Mouse (Mus musculus) cerebellum, adult 18-20 months (tissue): ENCODE measurements at regions not wholly inside any gene's neighbourhood (a gene's known extent, or its start where the extent isn't known, plus 50 kb on each side); places are given as distances from the start of the nearest gene placed in this dataset.

Experiments used
- DNase-seq, 2 experiments: peaks; one replicate each; pipeline ENCODE4 v3.0.0; 2021

DNA sequence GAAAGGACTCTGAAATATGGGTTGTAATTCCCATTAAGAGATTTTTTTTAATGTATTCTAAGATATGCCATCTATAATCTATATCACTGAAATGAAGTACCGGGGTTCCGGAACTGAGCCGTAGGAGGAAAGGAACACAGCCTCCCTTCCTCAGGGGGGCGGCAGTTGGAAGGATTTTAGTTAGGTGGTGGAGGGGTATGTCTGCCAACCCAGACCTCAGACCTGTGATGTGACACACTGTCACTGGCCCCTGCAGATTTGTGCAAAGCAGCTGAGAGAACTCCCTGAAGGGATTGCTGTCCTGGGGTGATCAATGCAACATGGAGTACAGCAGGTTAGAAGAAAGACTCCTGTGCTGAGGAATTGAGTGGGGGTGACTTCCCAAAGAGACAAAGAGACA lies 470.2 kb upstream of the Gulo start:
- DNase-seq, result no peak

DNA sequence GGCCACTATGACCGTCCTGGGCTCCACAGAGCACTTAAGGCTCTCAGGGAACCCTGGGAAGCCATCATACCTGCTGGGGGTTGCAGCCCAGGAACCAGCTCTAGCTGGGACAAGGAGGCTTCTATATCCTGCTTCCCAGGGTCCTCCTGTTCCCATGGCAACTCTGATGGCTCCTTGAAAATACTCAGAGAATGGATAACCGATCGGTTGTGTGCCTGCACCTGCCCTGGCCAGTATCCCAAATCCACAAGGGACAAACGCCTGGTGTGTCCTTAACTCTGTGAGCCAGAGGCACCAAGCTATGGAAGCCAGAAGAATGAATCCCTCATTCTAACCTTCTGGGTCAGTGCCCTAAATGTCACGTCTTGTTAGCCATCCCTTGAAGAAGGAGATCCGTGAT lies 469.6 kb upstream of the Gulo start:
- no peak for DNase-seq

DNA sequence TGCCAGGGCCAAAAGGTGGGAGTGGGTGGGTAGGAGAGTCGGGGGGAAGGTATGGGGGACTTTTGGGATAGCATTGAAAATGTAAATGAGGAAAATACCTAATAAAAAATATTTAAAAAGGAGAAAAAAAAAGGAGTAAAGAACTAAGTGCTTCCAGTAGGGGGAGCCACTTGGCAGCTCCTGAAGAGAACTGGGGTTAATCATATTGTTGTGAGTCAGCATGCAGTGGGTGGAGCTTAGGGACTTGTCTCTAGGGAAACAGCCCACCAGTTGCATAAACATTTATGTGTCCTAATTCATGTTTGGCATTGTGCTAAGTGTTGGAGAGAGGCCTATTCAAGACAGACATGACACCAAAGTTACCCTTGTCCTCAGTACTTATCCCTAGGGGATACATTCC lies 466.0 kb upstream of the Gulo start:
- no peak for DNase-seq

DNA sequence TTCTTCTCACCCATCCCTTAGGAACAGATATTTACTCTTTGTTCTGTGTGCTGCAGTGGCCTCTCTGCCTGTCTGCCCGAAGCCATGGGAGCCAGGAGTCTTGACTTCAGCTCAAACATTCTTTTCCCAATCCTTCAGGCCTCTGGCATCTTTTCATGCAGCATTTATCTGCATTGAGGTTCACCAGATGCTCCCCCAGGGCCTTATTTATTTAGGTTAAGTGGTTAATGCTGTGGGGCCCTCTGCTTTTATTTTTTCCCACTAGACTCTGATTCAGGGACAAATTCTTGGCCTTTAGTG lies 464.2 kb upstream of the Gulo start:
- DNase-seq, result no peak

DNA sequence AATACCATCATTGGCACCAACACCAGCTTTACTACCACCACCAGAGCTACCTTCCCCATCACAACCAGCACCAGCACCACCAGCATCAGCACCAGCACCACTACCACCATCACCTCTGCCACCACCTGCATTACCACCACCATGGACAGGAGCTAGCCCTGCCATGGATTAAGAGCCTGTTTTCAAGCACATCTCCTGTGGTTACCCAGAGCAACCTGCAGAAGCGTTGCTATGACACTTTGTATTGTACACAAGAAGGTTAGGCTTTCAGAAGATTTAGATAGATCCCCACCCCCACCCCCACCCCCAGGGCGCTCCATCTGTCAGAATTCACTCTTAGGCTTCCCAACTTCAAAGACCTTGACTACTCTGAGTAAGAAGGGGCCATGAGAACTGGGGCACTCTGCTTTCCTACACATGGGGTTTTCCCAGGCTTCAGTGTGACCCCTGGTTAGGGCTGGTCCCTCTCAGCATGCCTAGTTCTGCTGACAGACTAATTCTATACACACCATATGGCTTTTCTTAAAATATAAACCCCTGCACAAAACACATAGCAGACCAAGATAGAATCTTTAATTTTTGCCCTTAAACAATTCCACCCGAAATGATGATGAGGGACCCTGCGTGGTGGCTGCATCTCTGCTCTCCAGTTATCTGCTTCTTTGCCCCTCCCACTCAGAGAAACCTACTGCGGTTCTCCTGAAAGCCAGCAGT lies 463.7 kb upstream of the Gulo start:
- DNase-seq, result no peak

DNA sequence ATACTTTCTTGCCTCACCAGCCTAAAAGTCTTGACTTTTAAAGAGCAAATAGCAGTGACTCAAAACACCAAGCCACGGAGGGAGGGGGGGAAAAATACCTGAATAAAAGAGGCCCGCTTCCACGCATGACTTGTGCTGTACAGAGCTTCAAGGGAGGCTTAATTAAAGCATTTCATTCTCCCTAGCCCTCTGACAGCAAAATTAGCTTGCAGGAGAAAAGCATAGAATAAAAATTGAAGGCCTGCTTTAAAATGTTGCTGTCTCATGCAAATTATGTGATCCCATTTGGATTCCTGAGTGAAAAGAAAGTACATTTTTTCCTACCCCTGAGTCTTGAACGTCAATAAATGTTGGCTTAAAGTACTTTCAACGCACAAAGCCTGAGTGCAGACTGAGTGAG lies 453.1 kb upstream of the Gulo start:
- no peak for DNase-seq

DNA sequence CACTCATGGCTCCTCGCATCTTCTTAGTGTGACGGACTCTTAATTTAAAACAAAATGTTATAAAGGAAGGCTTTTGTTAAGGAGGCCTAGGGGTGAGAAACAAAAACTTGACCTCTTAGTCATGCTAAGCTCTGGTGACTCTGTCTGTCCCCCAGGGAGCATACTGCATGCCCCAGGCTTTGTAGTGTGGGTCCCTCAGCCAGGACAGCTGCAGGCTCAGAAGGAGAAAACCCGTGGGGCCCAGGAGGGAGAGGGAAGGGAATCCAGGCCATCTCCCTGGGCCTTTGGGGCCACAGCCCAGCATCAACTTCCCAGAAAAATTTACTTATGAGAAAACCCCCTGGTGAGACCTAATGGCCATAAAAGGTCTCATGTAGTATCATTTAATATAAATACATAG lies 451.8 kb upstream of the Gulo start:
- no peak for DNase-seq

DNA sequence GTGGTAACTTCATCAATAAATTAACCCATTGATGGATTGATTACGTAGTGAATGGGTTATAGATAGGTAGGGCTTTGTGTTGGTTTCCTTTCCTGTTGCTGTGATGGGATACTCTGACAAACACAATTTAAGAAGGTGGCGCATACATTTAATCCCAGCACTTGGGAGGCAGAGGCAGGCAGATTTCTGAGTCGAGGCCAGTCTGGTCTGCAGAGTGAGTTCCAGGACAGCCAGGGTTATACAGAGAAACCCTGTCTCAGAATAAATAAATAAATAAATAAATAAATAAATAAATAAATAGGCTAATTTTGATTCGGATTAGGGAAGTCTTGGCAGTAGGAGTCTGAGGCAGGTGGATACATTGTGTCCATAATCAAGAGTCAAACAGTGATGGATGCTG lies 449.7 kb upstream of the Gulo start:
- DNase-seq, result no peak

DNA sequence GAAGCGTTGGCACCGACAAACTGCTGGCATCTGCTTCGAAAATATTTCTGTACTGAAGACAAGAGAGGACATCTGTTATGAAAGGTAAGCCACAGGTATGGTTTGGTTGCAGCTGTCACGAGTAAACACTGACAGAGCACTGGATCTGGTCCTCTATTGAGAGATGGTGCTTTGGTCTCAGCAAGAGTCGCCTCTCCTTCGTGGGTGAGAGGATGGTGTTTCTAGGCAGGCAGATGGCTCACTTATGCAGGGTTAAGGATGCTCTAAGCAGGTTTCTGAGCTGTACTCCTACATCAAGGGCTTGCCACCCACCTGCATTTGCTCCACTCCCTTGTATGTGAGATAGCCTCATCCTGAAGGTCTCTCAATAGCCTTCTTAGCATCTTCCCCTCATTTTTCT lies 448.3 kb upstream of the Gulo start:
- no peak for DNase-seq

DNA sequence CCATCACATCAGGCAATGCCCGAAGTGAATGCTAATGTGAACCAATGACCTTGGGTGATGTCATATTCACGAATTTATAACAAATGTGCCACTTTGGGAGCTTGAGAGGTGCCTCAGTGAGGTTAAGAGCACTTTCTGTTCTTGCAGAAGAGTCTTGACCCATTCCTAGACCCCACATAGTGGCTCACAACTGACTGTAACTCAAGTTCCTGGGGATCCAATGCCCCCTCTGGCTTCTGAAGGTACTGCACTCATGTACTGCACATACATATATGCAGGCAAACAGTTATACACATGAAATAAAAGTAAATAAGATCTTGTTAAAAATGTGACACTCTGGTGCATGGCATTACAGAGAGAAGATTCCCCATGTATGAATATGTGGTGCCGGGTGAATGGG lies 443.8 kb upstream of the Gulo start:
- DNase-seq, result no peak

DNA sequence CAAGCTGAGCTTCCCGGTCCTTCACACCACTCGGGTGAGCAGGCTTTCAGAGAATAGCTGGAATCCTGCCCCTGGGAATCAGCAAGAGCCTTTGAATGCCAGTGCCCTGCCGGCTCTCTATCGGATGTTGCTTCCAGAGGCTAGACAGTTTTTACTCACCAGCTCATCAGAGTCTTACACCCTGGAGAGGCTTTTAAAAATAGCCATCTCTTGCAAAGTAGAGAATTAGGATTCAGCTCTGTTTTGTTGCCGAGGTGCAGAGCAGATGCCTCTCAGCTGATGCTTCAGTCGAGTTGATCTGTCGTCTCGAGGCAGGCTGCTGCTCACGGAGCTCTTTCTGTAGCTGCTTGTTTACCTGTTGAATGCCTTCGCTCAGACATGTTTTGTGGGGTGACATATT lies 441.3 kb upstream of the Gulo start:
- no peak for DNase-seq

DNA sequence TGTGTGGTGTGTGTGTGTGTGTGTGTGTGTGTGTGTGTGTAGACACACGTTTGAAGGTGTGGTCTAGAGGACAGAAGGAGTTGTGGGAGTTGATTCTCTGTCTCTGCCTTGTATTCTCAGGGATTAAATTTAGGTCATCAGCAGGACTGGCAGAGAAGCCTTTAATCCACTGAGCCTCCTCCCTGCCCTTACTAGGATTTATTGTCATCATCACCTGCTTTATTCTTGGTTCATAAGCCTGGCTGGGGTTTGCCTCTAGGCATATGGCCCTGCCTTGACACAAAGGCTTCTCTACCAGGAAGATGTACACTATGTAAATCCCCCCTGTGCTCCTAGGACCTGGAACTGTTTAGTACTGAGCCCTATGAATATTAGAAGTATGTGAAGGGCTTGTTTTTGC lies 433.6 kb upstream of the Gulo start:
- DNase-seq, result no peak

DNA sequence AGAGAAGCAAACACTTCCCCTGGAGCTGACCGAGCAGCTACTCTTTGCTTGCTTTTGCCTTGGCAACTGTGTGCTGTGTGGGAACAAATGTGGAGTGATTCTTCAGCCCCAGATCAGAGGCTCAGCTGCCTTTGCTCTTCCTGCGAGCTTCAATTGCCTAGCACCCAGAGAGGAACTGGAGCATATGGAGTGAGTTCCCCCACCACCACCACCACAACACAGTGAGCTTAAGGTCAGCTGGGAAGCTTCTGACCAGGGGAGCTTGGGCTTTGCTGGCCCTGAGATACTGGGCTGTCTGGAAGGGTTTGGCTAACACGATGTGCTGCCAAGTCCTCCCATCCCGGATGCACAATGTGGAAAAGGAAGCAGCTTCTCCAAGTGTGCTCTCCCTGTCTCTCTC lies 432.8 kb upstream of the Gulo start:
- peak; percentile 29 to 39 for DNase-seq

DNA sequence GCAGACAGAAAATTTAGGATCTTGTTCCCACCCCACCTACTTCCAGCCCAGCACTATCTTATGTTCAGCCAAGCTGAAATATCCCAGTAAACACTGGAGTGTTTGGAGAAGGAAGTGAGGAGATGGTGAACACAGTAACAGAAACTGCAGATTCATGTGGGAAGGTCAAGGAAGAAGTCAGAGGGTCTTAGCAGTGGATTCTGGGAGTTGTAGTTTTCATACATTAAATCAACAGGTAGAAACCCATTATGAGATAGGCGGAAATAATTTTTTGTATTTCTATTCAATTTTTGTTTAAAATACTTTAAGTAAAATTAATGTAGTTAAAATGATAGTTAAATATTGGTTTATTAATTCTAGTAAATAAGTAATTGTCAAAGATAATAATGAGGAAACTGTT lies 429.6 kb upstream of the Gulo start:
- no peak for DNase-seq

DNA sequence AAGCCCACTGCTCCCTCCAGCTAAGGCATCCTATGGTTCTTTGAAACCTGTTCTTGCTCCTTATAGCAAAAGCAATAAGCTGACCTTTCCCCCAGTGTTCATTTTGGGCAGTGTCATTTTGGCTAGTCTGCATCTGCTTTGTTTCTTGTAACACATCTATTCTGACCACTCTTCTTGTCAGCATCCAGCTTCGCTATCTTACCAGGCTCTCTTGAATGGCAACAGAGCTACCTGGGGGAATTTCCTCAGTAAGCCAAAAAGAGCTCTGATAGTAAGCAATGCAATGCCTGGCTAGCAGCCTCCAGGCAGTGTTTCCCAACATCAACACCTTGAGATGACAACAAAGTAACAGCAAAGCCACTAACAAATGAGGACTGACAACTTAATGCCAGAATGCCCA lies 429.0 kb upstream of the Gulo start:
- DNase-seq, result no peak

DNA sequence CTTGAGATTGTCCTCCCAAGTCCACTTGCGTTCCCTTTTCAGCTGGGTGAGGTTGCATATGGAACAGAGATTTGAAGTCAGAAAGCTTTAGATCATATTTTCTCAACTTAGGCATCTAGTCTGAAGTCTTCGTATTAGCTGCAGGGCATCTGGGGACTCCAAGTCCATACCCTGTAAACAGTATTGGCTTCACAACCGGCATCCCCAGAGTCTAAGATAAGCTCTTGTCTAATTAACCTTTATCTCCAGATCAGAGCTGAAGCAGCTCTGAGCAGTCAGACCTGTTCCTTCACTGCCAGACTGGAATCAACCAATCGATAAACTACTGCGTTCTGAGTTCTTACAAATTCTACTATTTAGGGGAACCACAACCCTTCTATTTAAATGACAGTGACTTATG lies 422.6 kb upstream of the Gulo start:
- no peak for DNase-seq

DNA sequence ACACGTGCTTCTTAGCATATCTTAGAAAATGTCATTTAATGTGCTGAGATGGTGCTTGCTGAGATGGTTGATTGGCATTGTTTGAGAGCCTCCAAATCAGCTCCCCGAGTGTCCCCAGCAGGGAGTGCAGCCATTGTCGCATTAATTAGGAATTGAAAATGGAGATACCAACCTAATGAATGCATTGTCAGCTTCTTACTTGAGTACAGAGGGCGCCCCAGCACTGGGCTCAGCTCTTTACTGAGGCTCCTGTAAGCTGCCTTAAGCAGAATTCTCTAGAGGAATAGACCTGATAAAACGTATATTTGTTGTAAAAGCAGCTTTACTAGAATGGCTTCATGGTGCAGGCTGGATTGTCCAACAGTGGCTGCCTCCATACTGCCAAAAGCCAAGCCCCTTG lies 415.1 kb upstream of the Gulo start:
- DNase-seq, result peak in 1 of 2 experiments; percentile 2
